Mouse (Mus musculus): Measurements from ENCODE around the gene Fermt2.

The Fermt2 gene

GRCm38 (mm10) chr14:45462875-45463475, 66.9 kb downstream of the Fermt2 start:
- no peak for DNase-seq

- DNase-seq: no peak
Observed at GRCm38 (mm10) chr14:45462374-45462773, 67.5 kb downstream of the Fermt2 start.

GRCm38 (mm10) chr14:45461945-45462344, 68.0 kb downstream of the Fermt2 start:
- no peak for DNase-seq

- DNase-seq: no peak
Observed at GRCm38 (mm10) chr14:45460491-45460890, 69.4 kb downstream of the Fermt2 start.

GRCm38 (mm10) chr14:45459877-45460276, 70.0 kb downstream of the Fermt2 start:
- no peak for DNase-seq

- DNase-seq: no peak
Observed at GRCm38 (mm10) chr14:45457003-45457402, 72.9 kb downstream of the Fermt2 start.

- DNase-seq: no peak
Observed at GRCm38 (mm10) chr14:45456502-45456846, 73.4 kb downstream of the Fermt2 start.

- DNase-seq: no peak
Observed at GRCm38 (mm10) chr14:45455651-45456501, 74.0 kb downstream of the Fermt2 start.

- DNase-seq: no peak
Observed at GRCm38 (mm10) chr14:45453538-45454233, 76.2 kb downstream of the Fermt2 start.

- no peak for DNase-seq
Observed at GRCm38 (mm10) chr14:45452861-45453512, 76.9 kb downstream of the Fermt2 start.

- no peak for DNase-seq
Observed at GRCm38 (mm10) chr14:45452148-45452547, 77.8 kb downstream of the Fermt2 start.

- DNase-seq: no peak
Observed at GRCm38 (mm10) chr14:45451090-45451489, 78.8 kb downstream of the Fermt2 start.

- no peak for DNase-seq
Observed at GRCm38 (mm10) chr14:45446777-45447176, 83.1 kb downstream of the Fermt2 start.

GRCm38 (mm10) chr14:45445445-45445844, 84.5 kb downstream of the Fermt2 start:
- DNase-seq: no peak

- DNase-seq: no peak
Observed at GRCm38 (mm10) chr14:45444870-45445269, 85.0 kb downstream of the Fermt2 start.

- DNase-seq: no peak
Observed at GRCm38 (mm10) chr14:45442781-45443560, 86.9 kb downstream of the Fermt2 start.

- DNase-seq: no peak
Observed at GRCm38 (mm10) chr14:45441291-45441690, 88.6 kb downstream of the Fermt2 start.

- DNase-seq: no peak
Observed at GRCm38 (mm10) chr14:45439387-45439786, 90.5 kb downstream of the Fermt2 start.

GRCm38 (mm10) chr14:45438931-45439275, 91.0 kb downstream of the Fermt2 start:
- DNase-seq: no peak

GRCm38 (mm10) chr14:45438250-45438930, 91.5 kb downstream of the Fermt2 start:
- no peak for DNase-seq

- DNase-seq: no peak
Observed at GRCm38 (mm10) chr14:45434220-45434619, 95.7 kb downstream of the Fermt2 start.

GRCm38 (mm10) chr14:45432003-45432402, 97.9 kb downstream of the Fermt2 start:
- DNase-seq: peak; percentile 32
